Mouse (Mus musculus): ENCODE measurements around the gene Cplane1.

- TF ChIP-seq POLR2A (IDR thresholded peaks at IDR 0.05; ENCODE audit: insufficient read depth, low read length) (no peak), CTCF (IDR thresholded peaks at IDR 0.05; ENCODE audit: low read depth, low read length) (no peak), EP300 (IDR thresholded peaks at IDR 0.05; ENCODE audit: insufficient read depth, low read depth, low read length) (no peak)
Measured at GRCm38 (mm10) chr15:8271952-8272351, 103.0 kb downstream of the Cplane1 start.
